Mouse (Mus musculus) lung, postnatal 0 days (tissue): Measurements from ENCODE around the gene Tha1.

Experiments used
- CTCF ChIP-seq: IDR thresholded peaks from 2 replicates; pipeline ENCODE4 v1.5.1; 2016; ENCODE audit warnings: antibody characterized with exemption, mild to moderate bottlenecking
- EP300 ChIP-seq: IDR thresholded peaks from 2 replicates; pipeline ENCODE4 v1.6.1; 2016; ENCODE audit warnings: antibody characterized with exemption, mild to moderate bottlenecking, control low read depth

- TF ChIP-seq EP300 = no peak
- TF ChIP-seq CTCF = no peak
Measured at GRCm38 (mm10) chr11:117891581-117892175, 18.4 kb upstream of the Tha1 start.
